Mouse (Mus musculus) forebrain, embryonic 10.5 days (tissue): ENCODE measurements around the gene Prph2. TPM values are rescaled to one million over a fixed set of nuclear protein-coding genes. Genes with fewer than 3 reads are reported as not detected.

Experiments used
- DNase-seq: peaks from one replicate; pipeline ENCODE4 v3.0.0-alpha.2; 2017; ENCODE audit warnings: low spot score; ENCODE audit errors: extremely low spot score
- H3K27ac ChIP-seq: fragments of 300-500 bp; sonication (generic); 2 replicates; pipeline ENCODE4 v1.5.1; 2016; ENCODE audit warnings: mild to moderate bottlenecking
- H3K27me3 ChIP-seq: fragments of 300-500 bp; sonication (generic); 2 replicates; pipeline ENCODE4 v1.6.1; 2016; ENCODE audit warnings: mild to moderate bottlenecking; ENCODE audit not compliant: poor library complexity, severe bottlenecking
- H3K36me3 ChIP-seq: fragments of 300-500 bp; sonication (generic); replicated peaks from 2 replicates; pipeline ENCODE4 v1.6.1; 2016; ENCODE audit warnings: mild to moderate bottlenecking, moderate library complexity
- H3K4me1 ChIP-seq: fragments of 300-500 bp; sonication (generic); 2 replicates; pipeline ENCODE4 v1.6.1; 2016
- H3K4me3 ChIP-seq: fragments of 300-500 bp; sonication (generic); 2 replicates; pipeline ENCODE4 v1.5.1; 2016; ENCODE audit warnings: mild to moderate bottlenecking, moderate library complexity
- H3K9me3 ChIP-seq: fragments of 300-500 bp; sonication (generic); 2 replicates; pipeline ENCODE4 v1.6.1; 2016; ENCODE audit warnings: mild to moderate bottlenecking, moderate library complexity
- WGBS: fragments of 180-500 bp; shearing (Covaris S2); methylation state at CpG from one replicate; pipeline ENCODE4 v1.1.7; 2016; 5-methylcytosine and 5-hydroxymethylcytosine counted together
- polyA plus RNA-seq: library from polyadenylated mRNA; unstranded; fragments of >200 nt; fragmentation: Nextera tagmentation; extraction: Ambion mirVana; gene quantifications from 2 replicates; pipeline ENCODE4 v1.2.1, GENCODE M21; 2016

Gene Prph2
- polyA plus RNA-seq, result not detected in 2 replicates

GRCm38 (mm10) chr17:46910186-46910585, at the start of gene Prph2:
Gene Prph2 (plus strand): TSS chr17:46910459.
- DNase-seq, result no peak
- no peak within 1 kb of the TSS for H3K27ac ChIP-seq
- peaks cover 25% of the 10 kb centered on the region for H3K4me1 ChIP-seq
- H3K4me3 ChIP-seq, result no peak within 1 kb of the TSS
- H3K9me3 ChIP-seq, result no peaks in the 10 kb centered on the region
- 87% methylated on average over 10 of the region's 10 CpGs for WGBS
- H3K27me3 ChIP-seq, result no peaks in the 10 kb centered on the region
- no peaks in the 10 kb centered on the region for H3K36me3 ChIP-seq

GRCm38 (mm10) chr17:46864566-46865195, 45.6 kb upstream of the Prph2 start:
- no peak for DNase-seq
- no peaks in the 10 kb centered on the region for H3K36me3 ChIP-seq
- H3K9me3 ChIP-seq, result no peaks in the 10 kb centered on the region
- H3K27me3 ChIP-seq, result no peaks in the 10 kb centered on the region
- peaks cover 13% of the 10 kb centered on the region for H3K4me1 ChIP-seq
- H3K4me3 ChIP-seq, result no peak overlapping the region
- 80% methylated on average over 7 of the region's 7 CpGs for WGBS
- no peak overlapping the region for H3K27ac ChIP-seq

GRCm38 (mm10) chr17:46866836-46867235, 43.4 kb upstream of the Prph2 start:
- no peak overlapping the region for H3K27ac ChIP-seq
- WGBS, result 94% methylated on average over 12 of the region's 12 CpGs

GRCm38 (mm10) chr17:46870204-46870798, 40.0 kb upstream of the Prph2 start:
- Histone ChIP-seq H3K4me3 (no peak overlapping the region), H3K27ac (no peak overlapping the region), H3K36me3 (no peaks in the 10 kb centered on the region), H3K9me3 (no peaks in the 10 kb centered on the region), H3K27me3 (no peaks in the 10 kb centered on the region), H3K4me1 (peaks cover 23% of the 10 kb centered on the region)
- DNase-seq, result no peak
- WGBS, result 96% methylated on average over 5 of the region's 5 CpGs

More at GRCm38 (mm10) chr17:46866836-46867235, 43.4 kb upstream of the Prph2 start:
- H3K27me3 ChIP-seq, result no peaks in the 10 kb centered on the region
- H3K9me3 ChIP-seq, result no peaks in the 10 kb centered on the region
- no peak for DNase-seq
- H3K36me3 ChIP-seq, result no peaks in the 10 kb centered on the region
- no peak overlapping the region for H3K4me3 ChIP-seq
- H3K4me1 ChIP-seq, result no peaks in the 10 kb centered on the region

GRCm38 (mm10) chr17:46870913-46871312, 39.3 kb upstream of the Prph2 start:
- DNase-seq, result no peak
- Histone ChIP-seq H3K27ac (no peak overlapping the region), H3K9me3 (no peaks in the 10 kb centered on the region), H3K4me3 (no peak overlapping the region), H3K36me3 (no peaks in the 10 kb centered on the region), H3K27me3 (no peaks in the 10 kb centered on the region), H3K4me1 (peaks cover 23% of the 10 kb centered on the region)
- 78% methylated on average over 1 of the region's 1 CpGs for WGBS

- H3K27ac ChIP-seq, result no peak overlapping the region
- H3K4me3 ChIP-seq, result no peak overlapping the region
- no peaks in the 10 kb centered on the region for H3K27me3 ChIP-seq
- peaks cover 26% of the 10 kb centered on the region for H3K4me1 ChIP-seq
- H3K9me3 ChIP-seq, result no peaks in the 10 kb centered on the region
- DNase-seq, result no peak
- no peaks in the 10 kb centered on the region for H3K36me3 ChIP-seq
- WGBS, result 79% methylated on average over 7 of the region's 7 CpGs
Observed at GRCm38 (mm10) chr17:46872806-46873205, 37.5 kb upstream of the Prph2 start.

GRCm38 (mm10) chr17:46874133-46874532, 36.1 kb upstream of the Prph2 start:
- no peaks in the 10 kb centered on the region for H3K36me3 ChIP-seq
- H3K9me3 ChIP-seq, result no peaks in the 10 kb centered on the region
- no peaks in the 10 kb centered on the region for H3K27me3 ChIP-seq
- H3K4me3 ChIP-seq, result no peak overlapping the region
- DNase-seq, result no peak
- H3K27ac ChIP-seq, result peak overlapping the region; percentile 42
- 59% methylated on average over 10 of the region's 10 CpGs for WGBS
- peaks cover 26% of the 10 kb centered on the region for H3K4me1 ChIP-seq

GRCm38 (mm10) chr17:46875626-46876025, 34.6 kb upstream of the Prph2 start:
- H3K36me3 ChIP-seq, result no peaks in the 10 kb centered on the region
- H3K27ac ChIP-seq, result no peak overlapping the region
- H3K4me3 ChIP-seq, result no peak overlapping the region
- no peaks in the 10 kb centered on the region for H3K9me3 ChIP-seq
- H3K27me3 ChIP-seq, result no peaks in the 10 kb centered on the region
- 66% methylated on average over 3 of the region's 3 CpGs for WGBS
- DNase-seq, result no peak
- peaks cover 26% of the 10 kb centered on the region for H3K4me1 ChIP-seq

- no peaks in the 10 kb centered on the region for H3K9me3 ChIP-seq
- no peaks in the 10 kb centered on the region for H3K36me3 ChIP-seq
- WGBS, result 82% methylated on average over 8 of the region's 8 CpGs
- peaks cover 26% of the 10 kb centered on the region for H3K4me1 ChIP-seq
- no peak overlapping the region for H3K4me3 ChIP-seq
- no peak overlapping the region for H3K27ac ChIP-seq
- DNase-seq, result no peak
- no peaks in the 10 kb centered on the region for H3K27me3 ChIP-seq
Observed at GRCm38 (mm10) chr17:46876371-46876950, 33.8 kb upstream of the Prph2 start.

- H3K27ac ChIP-seq, result no peak overlapping the region
- no peak overlapping the region for H3K4me3 ChIP-seq
- WGBS, result 91% methylated on average over 5 of the region's 5 CpGs
- no peak for DNase-seq
- H3K9me3 ChIP-seq, result no peaks in the 10 kb centered on the region
- H3K27me3 ChIP-seq, result no peaks in the 10 kb centered on the region
- H3K36me3 ChIP-seq, result no peaks in the 10 kb centered on the region
- peaks cover 26% of the 10 kb centered on the region for H3K4me1 ChIP-seq
Observed at GRCm38 (mm10) chr17:46877061-46877460, 33.2 kb upstream of the Prph2 start.

GRCm38 (mm10) chr17:46879841-46880311, 30.4 kb upstream of the Prph2 start:
- Histone ChIP-seq H3K4me1 (peaks cover 3% of the 10 kb centered on the region; the same call in 1 of the 2 replicates), H3K9me3 (no peaks in the 10 kb centered on the region), H3K36me3 (no peaks in the 10 kb centered on the region), H3K27me3 (no peaks in the 10 kb centered on the region), H3K27ac (no peak overlapping the region), H3K4me3 (no peak overlapping the region)
- WGBS, result 83% methylated on average over 14 of the region's 14 CpGs
- DNase-seq, result no peak

- Histone ChIP-seq H3K27ac (no peak overlapping the region), H3K36me3 (no peaks in the 10 kb centered on the region), H3K27me3 (no peaks in the 10 kb centered on the region), H3K9me3 (no peaks in the 10 kb centered on the region), H3K4me1 (peaks cover 4% of the 10 kb centered on the region; the same call in 1 of the 2 replicates), H3K4me3 (no peak overlapping the region)
- WGBS, result 83% methylated on average over 2 of the region's 2 CpGs
- DNase-seq, result no peak
Observed at GRCm38 (mm10) chr17:46880322-46880721, 29.9 kb upstream of the Prph2 start.

GRCm38 (mm10) chr17:46881728-46882127, 28.5 kb upstream of the Prph2 start:
- Histone ChIP-seq H3K36me3 (no peaks in the 10 kb centered on the region), H3K27ac (no peak overlapping the region), H3K9me3 (no peaks in the 10 kb centered on the region), H3K4me1 (peaks cover 12% of the 10 kb centered on the region), H3K4me3 (no peak overlapping the region), H3K27me3 (no peaks in the 10 kb centered on the region)
- WGBS, result 90% methylated on average over 6 of the region's 6 CpGs
- no peak for DNase-seq
